Mouse (Mus musculus): ENCODE measurements around the gene Abcb10. TPM values are rescaled to one million over a fixed set of nuclear protein-coding genes. Genes with fewer than 3 reads are reported as not detected.
"Not testable (repeated sequence)": the region's sequence is repeated elsewhere in the genome, so short reads cannot be mapped to it uniquely, and the experiment has no call there.

The Abcb10 gene
- total RNA-seq (2014; fragmentation: Nextera tagmentation): 20.8 and 44.3 TPM in 2 replicates
- 19.6 and 21.6 TPM in 2 replicates for total RNA-seq (2017)
- 19.7 and 22.1 TPM in 2 replicates for polyA plus RNA-seq (2012)

DNA sequence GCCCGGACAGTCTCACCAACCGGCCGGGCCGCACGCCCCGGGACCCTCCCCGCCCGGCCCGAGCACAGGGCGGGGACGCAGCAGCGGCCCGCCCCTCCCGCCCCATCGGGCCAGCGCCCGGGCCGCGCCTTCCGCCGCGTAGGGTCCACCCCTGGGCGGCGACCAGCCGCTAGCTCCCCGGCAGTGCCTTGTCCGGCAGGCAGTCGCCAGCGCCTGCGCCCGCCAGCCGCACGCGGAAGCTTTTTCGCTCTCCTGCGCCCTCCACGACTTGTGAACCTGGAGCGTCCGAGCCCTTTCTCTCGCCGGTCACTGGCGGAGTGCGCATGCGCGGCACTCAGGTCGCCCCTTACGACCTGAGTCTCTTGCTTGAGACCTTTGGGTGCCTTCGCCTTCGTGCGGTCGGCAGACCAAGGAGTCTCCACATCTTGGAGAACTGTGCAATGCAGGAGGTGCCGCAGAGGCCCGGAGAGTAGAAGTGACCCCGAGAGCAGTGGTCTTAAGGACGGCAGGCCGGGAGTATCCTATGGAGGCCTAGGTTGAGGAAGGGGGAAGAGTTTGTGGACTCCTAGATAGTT lies at the start of gene Abcb10:
Abcb10 (minus strand) TSS at position 297 of the 575 bp plus-strand sequence.
- TF ChIP-seq GATA2 (IDR thresholded peaks at IDR 0.05; ENCODE audit: borderline replicate concordance, low read depth, low read length) (no peak), GATA1 (IDR thresholded peaks at IDR 0.05; ENCODE audit: borderline replicate concordance, low read length) (no peak), POLR2AphosphoS5 (IDR thresholded peaks at IDR 0.05; ENCODE audit: insufficient replicate concordance, low read depth, low read length) (no peak), TAL1 (conservative IDR thresholded peaks at IDR 0.05; ENCODE audit: low read depth, low read length) (no peak), CTCF (IDR thresholded peaks at IDR 0.05; ENCODE audit: low read depth, low read length) (no peak)

GRCm38 (mm10) chr8:124027831-124028230 lies 44.9 kb upstream of the Abcb10 start:
- TF ChIP-seq GATA2 (IDR thresholded peaks at IDR 0.05; ENCODE audit: borderline replicate concordance, low read depth, low read length): no peak
- peaks cover 90% of the 10 kb centered on the region for H3K36me3 ChIP-seq (replicated peaks)

More for the DNA sequence above, at the start of gene Abcb10:
- DNase-seq (ENCODE audit: low spot score): peak; percentile 91
- Histone ChIP-seq H3K4me3 (ENCODE audit: low read depth, low read length) (peak within 1 kb of the TSS; percentile 90), H3K9me3 (replicated peaks) (no peaks in the 10 kb centered on the region), H3K4me1 (ENCODE audit: insufficient read depth, low read depth, low read length) (peaks cover 83% of the 10 kb centered on the region), H3K27me3 (ENCODE audit: insufficient read depth, low read length) (no peaks in the 10 kb centered on the region), H3K36me3 (replicated peaks) (peaks cover 31% of the 10 kb centered on the region)
- ATAC-seq (ENCODE audit: extremely low read depth, insufficient number of reproducible peaks, low FRiP score, poor library complexity, severe bottlenecking): peak; percentile 61

GRCm38 (mm10) chr8:124026265-124026664 lies 43.3 kb upstream of the Abcb10 start:
- not testable (repeated sequence) for H3K4me3 ChIP-seq (ENCODE audit: low read depth, low read length); ATAC-seq (ENCODE audit: extremely low read depth, insufficient number of reproducible peaks, low FRiP score, poor library complexity, severe bottlenecking); H3K9me3 ChIP-seq (replicated peaks); H3K27me3 ChIP-seq (ENCODE audit: insufficient read depth, low read length); DNase-seq (ENCODE audit: low spot score)
- Histone ChIP-seq H3K4me1 (ENCODE audit: insufficient read depth, low read depth, low read length) (peaks cover 32% of the 10 kb centered on the region), H3K36me3 (replicated peaks) (peaks cover 81% of the 10 kb centered on the region)

More at GRCm38 (mm10) chr8:124027831-124028230, 44.9 kb upstream of the Abcb10 start:
- DNase-seq (ENCODE audit: low spot score): no peak
- Histone ChIP-seq H3K27me3 (ENCODE audit: insufficient read depth, low read length) (no peaks in the 10 kb centered on the region), H3K4me3 (ENCODE audit: low read depth, low read length) (no peak overlapping the region), H3K4me1 (ENCODE audit: insufficient read depth, low read depth, low read length) (peaks cover 28% of the 10 kb centered on the region), H3K9me3 (replicated peaks) (no peaks in the 10 kb centered on the region)
- ATAC-seq (ENCODE audit: extremely low read depth, insufficient number of reproducible peaks, low FRiP score, poor library complexity, severe bottlenecking): no peak

- TF ChIP-seq TAL1 (conservative IDR thresholded peaks at IDR 0.05; ENCODE audit: low read depth, low read length): no peak
- TF ChIP-seq GATA2 (IDR thresholded peaks at IDR 0.05; ENCODE audit: borderline replicate concordance, low read depth, low read length): no peak
- TF ChIP-seq POLR2AphosphoS5 (IDR thresholded peaks at IDR 0.05; ENCODE audit: insufficient replicate concordance, low read depth, low read length): no peak
- no peak for TF ChIP-seq GATA1 (IDR thresholded peaks at IDR 0.05; ENCODE audit: borderline replicate concordance, low read length)
- TF ChIP-seq CTCF (IDR thresholded peaks at IDR 0.05; ENCODE audit: low read depth, low read length): no peak
- DNase-seq (ENCODE audit: low spot score) (peak; percentile 90), ATAC-seq (ENCODE audit: extremely low read depth, insufficient number of reproducible peaks, low FRiP score, poor library complexity, severe bottlenecking) (peak; percentile 75)
- no peaks in the 10 kb centered on the region for H3K27me3 ChIP-seq (ENCODE audit: insufficient read depth, low read length)
- H3K4me3 ChIP-seq (ENCODE audit: low read depth, low read length): peak within 1 kb of the TSS; percentile 81
- H3K9me3 ChIP-seq (replicated peaks): no peaks in the 10 kb centered on the region
- peaks cover 60% of the 10 kb centered on the region for H3K36me3 ChIP-seq (replicated peaks)
- H3K4me1 ChIP-seq (ENCODE audit: insufficient read depth, low read depth, low read length): peaks cover 53% of the 10 kb centered on the region
Measured at GRCm38 (mm10) chr8:124021237-124022227, 38.6 kb upstream of the Abcb10 start, which contains the start of the genes Taf5l and Urb2. Gene Taf5l (minus strand): TSS chr8:124021397. Gene Urb2 (plus strand): TSS chr8:124021508.

- ATAC-seq (ENCODE audit: extremely low read depth, insufficient number of reproducible peaks, low FRiP score, poor library complexity, severe bottlenecking) (0 out of 2 replicates have a peak, but pooled peaks have one; percentile 6), DNase-seq (ENCODE audit: low spot score) (peak; percentile 81)
- no peaks in the 10 kb centered on the region for H3K27me3 ChIP-seq (ENCODE audit: insufficient read depth, low read length)
- H3K4me1 ChIP-seq (ENCODE audit: insufficient read depth, low read depth, low read length): peaks cover 61% of the 10 kb centered on the region
- peaks cover 59% of the 10 kb centered on the region for H3K36me3 ChIP-seq (replicated peaks)
- peak overlapping the region; percentile 81 for H3K4me3 ChIP-seq (ENCODE audit: low read depth, low read length)
- TF ChIP-seq GATA1 (IDR thresholded peaks at IDR 0.05; ENCODE audit: borderline replicate concordance, low read length): no peak
- no peak for TF ChIP-seq CTCF (IDR thresholded peaks at IDR 0.05; ENCODE audit: low read depth, low read length)
- TF ChIP-seq TAL1 (conservative IDR thresholded peaks at IDR 0.05; ENCODE audit: low read depth, low read length): no peak
- no peak for TF ChIP-seq POLR2AphosphoS5 (IDR thresholded peaks at IDR 0.05; ENCODE audit: insufficient replicate concordance, low read depth, low read length)
- TF ChIP-seq GATA2 (IDR thresholded peaks at IDR 0.05; ENCODE audit: borderline replicate concordance, low read depth, low read length): no peak
- no peaks in the 10 kb centered on the region for H3K9me3 ChIP-seq (replicated peaks)
Measured at GRCm38 (mm10) chr8:124020439-124021236, 37.7 kb upstream of the Abcb10 start.

DNA sequence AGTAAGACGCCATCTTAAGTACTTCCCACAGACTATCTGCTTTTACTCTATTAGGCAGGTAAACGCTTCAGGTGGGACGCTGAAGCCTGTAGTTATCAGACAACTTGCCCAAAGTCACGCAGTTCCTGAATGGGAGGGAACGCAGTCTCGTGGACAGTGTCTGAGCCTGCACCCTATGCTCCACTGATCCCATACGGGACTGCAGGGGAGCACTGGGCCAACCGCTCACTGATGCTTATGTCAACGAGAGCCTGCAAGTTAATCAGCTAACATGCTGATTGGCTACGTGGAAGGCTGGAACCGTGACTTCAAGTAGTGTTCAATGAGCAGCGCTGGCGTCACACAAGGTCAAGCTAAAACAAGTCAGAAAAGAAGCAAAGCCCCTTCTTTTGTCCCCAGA lies 36.9 kb upstream of the Abcb10 start:
- no peaks in the 10 kb centered on the region for H3K9me3 ChIP-seq (replicated peaks)
- DNase-seq (ENCODE audit: low spot score): peak; percentile 56
- no peak for TF ChIP-seq CTCF (IDR thresholded peaks at IDR 0.05; ENCODE audit: low read depth, low read length)
- no peak for TF ChIP-seq GATA2 (IDR thresholded peaks at IDR 0.05; ENCODE audit: borderline replicate concordance, low read depth, low read length)
- TF ChIP-seq GATA1 (IDR thresholded peaks at IDR 0.05; ENCODE audit: borderline replicate concordance, low read length): no peak
- no peak for TF ChIP-seq TAL1 (conservative IDR thresholded peaks at IDR 0.05; ENCODE audit: low read depth, low read length)
- no peak for TF ChIP-seq POLR2AphosphoS5 (IDR thresholded peaks at IDR 0.05; ENCODE audit: insufficient replicate concordance, low read depth, low read length)
- H3K36me3 ChIP-seq (replicated peaks): peaks cover 58% of the 10 kb centered on the region
- peak overlapping the region; percentile 81 for H3K4me3 ChIP-seq (ENCODE audit: low read depth, low read length)
- ATAC-seq (ENCODE audit: extremely low read depth, insufficient number of reproducible peaks, low FRiP score, poor library complexity, severe bottlenecking): peak; percentile 57
- peaks cover 69% of the 10 kb centered on the region for H3K4me1 ChIP-seq (ENCODE audit: insufficient read depth, low read depth, low read length)
- no peaks in the 10 kb centered on the region for H3K27me3 ChIP-seq (ENCODE audit: insufficient read depth, low read length)
